Mouse (Mus musculus) layer of hippocampus, adult 9-11 months (tissue): ENCODE results near the gene 2810004N23Rik.

Experiments
- DNase-seq: peaks from one replicate; pipeline ENCODE4 v3.0.0; 2022

Gene 2810004N23Rik

GRCm38 (mm10) chr8:124862321-124863162 lies at the start of gene 2810004N23Rik, which contains the start of gene Gnpat:
TSS of gene 2810004N23Rik (minus strand) at chr8:124863120.
TSS of gene Gnpat (plus strand) at chr8:124863033.
- DNase-seq, result peak; percentile 88

- no peak for DNase-seq
Observed at GRCm38 (mm10) chr8:124911938-124912872, 49.3 kb upstream of the 2810004N23Rik start.

GRCm38 (mm10) chr8:124910349-124910748 lies 47.4 kb upstream of the 2810004N23Rik start:
- no peak for DNase-seq

- no peak for DNase-seq
Observed at GRCm38 (mm10) chr8:124909936-124910335, 47.0 kb upstream of the 2810004N23Rik start.

- DNase-seq, result no peak
Observed at GRCm38 (mm10) chr8:124905482-124905881, 42.6 kb upstream of the 2810004N23Rik start.

GRCm38 (mm10) chr8:124903198-124903597 lies 40.3 kb upstream of the 2810004N23Rik start:
- DNase-seq, result no peak

GRCm38 (mm10) chr8:124898251-124898905 lies 35.5 kb upstream of the 2810004N23Rik start:
- no peak for DNase-seq

GRCm38 (mm10) chr8:124897386-124898250 lies 34.7 kb upstream of the 2810004N23Rik start, which contains the start of the genes Exoc8 and Sprtn:
TSS of gene Exoc8 (minus strand) at chr8:124897705.
TSS of gene Sprtn (plus strand) at chr8:124897886.
- peak; percentile 96 for DNase-seq

GRCm38 (mm10) chr8:124896632-124897385 lies 33.9 kb upstream of the 2810004N23Rik start:
- peak; percentile 69 for DNase-seq

GRCm38 (mm10) chr8:124896010-124896631 lies 33.2 kb upstream of the 2810004N23Rik start:
- no peak for DNase-seq

GRCm38 (mm10) chr8:124892596-124892995 lies 29.7 kb upstream of the 2810004N23Rik start:
- DNase-seq, result no peak

- no peak for DNase-seq
Observed at GRCm38 (mm10) chr8:124888385-124888784, 25.5 kb upstream of the 2810004N23Rik start.

- no peak for DNase-seq
Observed at GRCm38 (mm10) chr8:124878946-124879526, 16.1 kb upstream of the 2810004N23Rik start.

- no peak for DNase-seq
Observed at GRCm38 (mm10) chr8:124878141-124878540, 15.2 kb upstream of the 2810004N23Rik start.

- no peak for DNase-seq
Observed at GRCm38 (mm10) chr8:124872690-124873089, 9.8 kb upstream of the 2810004N23Rik start.

- DNase-seq, result no peak
Observed at GRCm38 (mm10) chr8:124872081-124872480, 9.2 kb upstream of the 2810004N23Rik start.

- DNase-seq, result no peak
Observed at GRCm38 (mm10) chr8:124871474-124871873, 8.6 kb upstream of the 2810004N23Rik start.

- no peak for DNase-seq
Observed at GRCm38 (mm10) chr8:124869708-124870107, 6.8 kb upstream of the 2810004N23Rik start.

GRCm38 (mm10) chr8:124867126-124867525 lies 4.2 kb upstream of the 2810004N23Rik start:
- no peak for DNase-seq

GRCm38 (mm10) chr8:124866669-124867068 lies 3.7 kb upstream of the 2810004N23Rik start:
- DNase-seq, result no peak
